ENCODE assay signal across 9 mouse cellular contexts in the genomic region with DNA sequence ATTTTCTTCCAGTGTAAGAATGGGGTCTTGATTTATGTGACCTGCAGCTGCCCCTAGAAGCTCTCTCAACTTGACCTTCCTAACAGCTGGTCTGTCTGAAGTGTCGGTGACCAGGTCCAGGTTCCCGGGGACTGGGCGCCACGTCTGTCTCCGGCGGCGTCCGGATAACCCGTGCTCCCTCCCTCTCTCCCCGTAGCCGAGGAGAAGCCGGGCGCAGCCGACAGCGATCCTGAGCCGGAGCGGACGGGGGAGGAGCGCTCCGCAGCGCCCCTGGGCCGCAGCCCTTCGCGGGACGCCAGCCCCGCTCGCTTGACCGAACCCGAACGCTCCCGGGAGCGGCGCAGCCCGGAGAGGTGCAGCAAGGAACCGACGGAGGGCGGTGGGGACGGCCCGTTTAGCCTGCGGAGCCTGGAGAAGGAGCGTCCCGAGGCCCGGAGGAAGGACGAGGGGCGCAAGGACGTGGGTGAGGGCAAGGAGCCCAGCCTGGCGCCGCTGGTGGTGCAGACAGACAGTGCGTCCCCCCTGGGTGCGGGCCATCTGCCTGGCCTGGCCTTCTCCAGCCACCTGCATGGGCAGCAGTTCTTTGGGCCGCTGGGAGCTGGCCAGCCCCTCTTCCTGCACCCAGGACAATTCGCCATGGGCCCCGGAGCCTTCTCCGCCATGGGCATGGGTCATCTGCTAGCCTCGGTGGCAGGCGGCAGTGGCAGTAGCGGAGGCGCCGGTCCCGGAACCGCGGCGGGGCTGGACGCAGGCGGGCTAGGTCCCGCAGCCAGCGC. TPM values are rescaled to one million over a fixed set of nuclear protein-coding genes. Genes with fewer than 3 reads are reported as not detected.
DNase-seq lines count a peak whose midpoint lies in the region; ATAC-seq and TF ChIP-seq lines count a peak whose summit lies in the region.
"Had no signal": no experiment of that assay in that cellular context is flagged by ENCODE, and none has a peak within 500 bp of the region (broad histone marks: within the 10 kb centered on the region; RNA-seq: fewer than 3 reads in every experiment).

No protein-coding gene starts in this region.

- TF ChIP-seq CTCF in lung, adult 2 months (IDR thresholded peaks at IDR 0.05; ENCODE audit: insufficient read depth, low read length), result no peak
- TF ChIP-seq CTCF in midbrain, postnatal 0 days (IDR thresholded peaks at IDR 0.05), result no peak

- peak overlapping the region; percentile 94 for H3K27ac ChIP-seq in embryonic facial prominence, embryonic 14.5 days (replicated peaks; ENCODE audit: low read depth, low read length)
- peak overlapping the region; percentile 34; the same call in 1 of the 2 replicates for H3K27ac ChIP-seq in intestine, embryonic 15.5 days
- H3K27ac ChIP-seq in midbrain, postnatal 0 days (ENCODE audit: low read depth, low read length), result no peak overlapping the region

- peaks cover 36% of the 10 kb centered on the region for H3K36me3 ChIP-seq in embryonic facial prominence, embryonic 14.5 days (ENCODE audit: control insufficient read depth, insufficient read depth, low read length)
- no peaks in the 10 kb centered on the region for H3K36me3 ChIP-seq in intestine, embryonic 15.5 days
- no peaks in the 10 kb centered on the region for H3K36me3 ChIP-seq in midbrain, postnatal 0 days (ENCODE audit: insufficient read depth, low read length)

- peaks cover 63% of the 10 kb centered on the region; the same call in 1 of the 2 replicates for H3K27me3 ChIP-seq in embryonic facial prominence, embryonic 14.5 days (replicated peaks; ENCODE audit: control insufficient read depth, insufficient read depth, low read length)
- H3K27me3 ChIP-seq in intestine, embryonic 15.5 days (replicated peaks), result peaks cover 86% of the 10 kb centered on the region
- H3K27me3 ChIP-seq in midbrain, postnatal 0 days (ENCODE audit: insufficient read depth, low read length), result peaks cover 92% of the 10 kb centered on the region

- H3K4me3 ChIP-seq in lung, adult 2 months (replicated peaks; ENCODE audit: extremely low read depth, low read depth, low read length), result peak overlapping the region; percentile 77
- peak overlapping the region; percentile 70 for H3K4me3 ChIP-seq in embryonic facial prominence, embryonic 14.5 days (ENCODE audit: low read depth, low read length)
- H3K4me3 ChIP-seq in intestine, embryonic 15.5 days (replicated peaks), result peak overlapping the region; percentile 59
- H3K4me3 ChIP-seq in midbrain, postnatal 0 days (ENCODE audit: low read depth, low read length), result peak overlapping the region; percentile 24

- no peak for TF ChIP-seq POLR2A in lung, adult 2 months (IDR thresholded peaks at IDR 0.05; ENCODE audit: borderline replicate concordance, extremely low read depth, low read depth, low read length)

- peak overlapping the region; percentile 97 for H3K9ac ChIP-seq in embryonic facial prominence, embryonic 14.5 days (ENCODE audit: low read depth, low read length)
- peak overlapping the region; percentile 46 for H3K9ac ChIP-seq in intestine, embryonic 15.5 days
- H3K9ac ChIP-seq in midbrain, postnatal 0 days (replicated peaks; ENCODE audit: low read length, poor library complexity, severe bottlenecking), result no peak overlapping the region

- WGBS in lung, adult 2 months, result 23% methylated on average over 67 of the region's 67 CpGs
- under 1% methylated on average over 30 of the region's 67 CpGs for WGBS in embryonic facial prominence, embryonic 14.5 days
- WGBS in intestine, embryonic 15.5 days, result 7% methylated on average over 63 of the region's 67 CpGs
- 1% methylated on average over 53 of the region's 67 CpGs for WGBS in midbrain, postnatal 0 days

- H3K4me2 ChIP-seq in embryonic facial prominence, embryonic 14.5 days (ENCODE audit: low read depth, low read length), result peak overlapping the region; percentile 72
- peak overlapping the region; percentile 94 for H3K4me2 ChIP-seq in intestine, embryonic 15.5 days (replicated peaks)
- H3K4me2 ChIP-seq in midbrain, postnatal 0 days (ENCODE audit: low read depth, low read length, poor library complexity, severe bottlenecking), result no peak overlapping the region

- peaks cover 2% of the 10 kb centered on the region; the same call in 1 of the 2 replicates for H3K4me1 ChIP-seq in lung, adult 2 months (ENCODE audit: control insufficient read depth, insufficient read depth, low read length)
- peaks cover 7% of the 10 kb centered on the region for H3K4me1 ChIP-seq in embryonic facial prominence, embryonic 14.5 days (ENCODE audit: control insufficient read depth, insufficient read depth, low read length)
- peaks cover 27% of the 10 kb centered on the region for H3K4me1 ChIP-seq in intestine, embryonic 15.5 days (replicated peaks)
- peaks cover 5% of the 10 kb centered on the region; the same call in 1 of the 2 replicates for H3K4me1 ChIP-seq in midbrain, postnatal 0 days (ENCODE audit: insufficient read depth, low read length)

- no peaks in the 10 kb centered on the region for H3K9me3 ChIP-seq in embryonic facial prominence, embryonic 14.5 days (ENCODE audit: control insufficient read depth, low read length)
- no peaks in the 10 kb centered on the region for H3K9me3 ChIP-seq in intestine, embryonic 15.5 days
- H3K9me3 ChIP-seq in midbrain, postnatal 0 days (ENCODE audit: low read length), result no peaks in the 10 kb centered on the region

- DNase-seq in lung, adult 2 months, result no peak
- DNase-seq in lung, adult 18-20 months, result no peak
- no peak for DNase-seq in embryonic facial prominence, embryonic 14.5 days (ENCODE audit: low spot score)
- DNase-seq in midbrain, postnatal 0 days (ENCODE audit: low spot score), result no peak
- DNase-seq in MN1 (ENCODE audit: low spot score), result no peak
- no peak for DNase-seq in urinary bladder, adult 18-20 months (ENCODE audit: low spot score in 2 of 2)
- no peak for DNase-seq in urinary bladder, adult 2 months (ENCODE audit: low spot score)

- no peak for ATAC-seq in embryonic facial prominence, embryonic 14.5 days (ENCODE audit: low read depth)
- no peak for ATAC-seq in intestine, embryonic 15.5 days
- no peak for ATAC-seq in midbrain, postnatal 0 days (ENCODE audit: low FRiP score)

RNA-seq across cellular contexts. Expression of a gene that starts 5.5 kb away (rescaled TPM):
- 257 and 302 TPM in 2 replicates for polyA plus RNA-seq in lung, adult 2 months (2012; rRNA removed)
- 6.3 and 6.5 TPM in 2 replicates for polyA plus RNA-seq in embryonic facial prominence, embryonic 14.5 days (2014; fragmentation: Nextera tagmentation; extraction: Ambion mirVana)
- 4.9 and 5.6 TPM in 2 replicates for polyA plus RNA-seq in intestine, embryonic 15.5 days (2015; fragmentation: Nextera tagmentation; extraction: Ambion mirVana)
- 3.9 and 4.4 TPM in 2 replicates for total RNA-seq in midbrain, postnatal 0 days (2014; rRNA removed)
- polyA plus RNA-seq in midbrain, postnatal 0 days (2015; fragmentation: Nextera tagmentation; extraction: Ambion mirVana), result 0.32 and 0.42 TPM in 2 replicates
- 130 and 133 TPM in 2 replicates for polyA plus RNA-seq in urinary bladder, adult 2 months (2012; rRNA removed)

RNA-seq across cellular contexts. Expression of a gene that starts 12.3 kb away (rescaled TPM):
- not detected in 2 replicates for polyA plus RNA-seq in lung, adult 2 months (2012; rRNA removed)
- not detected in 2 replicates for polyA plus RNA-seq in embryonic facial prominence, embryonic 14.5 days (2014; fragmentation: Nextera tagmentation; extraction: Ambion mirVana)
- polyA plus RNA-seq in intestine, embryonic 15.5 days (2015; fragmentation: Nextera tagmentation; extraction: Ambion mirVana), result not detected in 2 replicates
- total RNA-seq in midbrain, postnatal 0 days (2014; rRNA removed), result not detected in 2 replicates
- polyA plus RNA-seq in midbrain, postnatal 0 days (2015; fragmentation: Nextera tagmentation; extraction: Ambion mirVana), result not detected in 2 replicates
- polyA plus RNA-seq in urinary bladder, adult 2 months (2012; rRNA removed), result not detected in 2 replicates
- total RNA-seq: hematopoietic stem cell, adult 5-6 weeks had no signal

RNA-seq across cellular contexts. Expression of a gene that starts 48.4 kb away (rescaled TPM):
- polyA plus RNA-seq in lung, adult 2 months (2012; rRNA removed), result 79.5 and 80.4 TPM in 2 replicates
- 0.85 and 1.4 TPM in 2 replicates for polyA plus RNA-seq in embryonic facial prominence, embryonic 14.5 days (2014; fragmentation: Nextera tagmentation; extraction: Ambion mirVana)
- 0.16 TPM in 1 of 2 replicates, not detected in the other for polyA plus RNA-seq in intestine, embryonic 15.5 days (2015; fragmentation: Nextera tagmentation; extraction: Ambion mirVana)
- total RNA-seq in midbrain, postnatal 0 days (2014; rRNA removed), result 0.05 and 0.27 TPM in 2 replicates
- polyA plus RNA-seq in midbrain, postnatal 0 days (2015; fragmentation: Nextera tagmentation; extraction: Ambion mirVana), result 0.20 and 0.37 TPM in 2 replicates
- 17.1 and 23.1 TPM in 2 replicates for polyA plus RNA-seq in urinary bladder, adult 2 months (2012; rRNA removed)

Comparison
In these comparisons a context has a peak if more than half of its experiments do, and no peak if none do; other contexts are left out.
1. H3K4me3 ChIP-seq: peak in every context shown above with its lines; median percentile 77 in lung, adult 2 months; 70 in embryonic facial prominence, embryonic 14.5 days; 59 in intestine, embryonic 15.5 days; 24 in midbrain, postnatal 0 days.
2. RNA of a gene that starts 5.5 kb away (polyA plus RNA-seq): 257 to 302 TPM in lung, adult 2 months and 130 to 133 TPM in urinary bladder, adult 2 months; 6.3 to 6.5 TPM in embryonic facial prominence, embryonic 14.5 days, 4.9 to 5.6 TPM in intestine, embryonic 15.5 days and 0.32 to 0.42 TPM in midbrain, postnatal 0 days; every median in the first group is over 10 times any median in the second.